Mouse (Mus musculus): ENCODE measurements around the gene Tbc1d21.

The Tbc1d21 gene

GRCm38 (mm10) chr9:58347795-58348194 is 22.5 kb downstream of the Tbc1d21 start:
- in situ Hi-C loops (cut with MboI; ENCODE audit: unreplicated experiment in 2 of 2) = no loop called here

DNA sequence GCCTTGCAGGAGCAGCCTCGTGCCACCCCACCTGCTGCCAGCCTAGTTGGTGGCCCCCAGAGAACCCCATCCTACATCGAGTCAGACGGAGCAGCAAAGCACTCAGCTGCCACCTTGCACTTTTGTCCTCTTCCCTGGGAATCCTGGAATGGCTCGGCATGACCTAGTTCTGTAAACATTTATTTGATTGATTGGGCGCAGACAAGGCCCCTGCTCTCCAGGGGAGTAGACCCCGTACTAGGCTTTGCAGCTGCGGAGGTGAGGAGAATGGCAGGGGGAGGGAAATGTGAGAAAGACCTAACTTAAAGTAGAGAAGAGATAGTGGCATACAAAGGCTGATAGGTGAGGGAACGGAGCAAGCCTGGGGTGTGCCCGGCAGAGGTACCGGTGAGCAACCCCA is 23.8 kb downstream of the Tbc1d21 start:
- in situ Hi-C loops (cut with MboI; ENCODE audit: unreplicated experiment in 2 of 2) = no loop called here

GRCm38 (mm10) chr9:58345963-58346362 is 24.3 kb downstream of the Tbc1d21 start:
- in situ Hi-C loops (cut with MboI; ENCODE audit: unreplicated experiment in 2 of 2) = no loop called here

DNA sequence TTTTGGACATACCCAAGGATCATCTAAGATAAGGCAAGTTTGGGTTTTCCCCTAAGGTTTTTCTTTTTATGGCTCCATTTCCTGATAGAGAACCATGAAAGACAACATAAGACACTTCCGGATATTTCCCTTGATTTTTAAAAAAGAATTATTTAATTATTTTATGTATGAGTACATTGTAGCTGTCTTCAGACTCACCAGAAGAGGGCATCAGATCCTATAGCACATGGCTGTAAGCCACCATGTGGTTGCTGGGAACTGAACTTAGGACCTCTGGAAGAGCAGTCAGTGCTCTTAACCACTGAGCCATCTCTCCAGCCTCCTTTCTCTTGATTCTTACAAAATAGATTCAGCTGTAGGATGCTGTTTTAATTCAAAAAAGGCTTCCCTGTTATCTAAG is 28.5 kb downstream of the Tbc1d21 start:
- in situ Hi-C loops (cut with MboI; ENCODE audit: unreplicated experiment in 2 of 2) = no loop called here

GRCm38 (mm10) chr9:58336650-58337281 is 33.5 kb downstream of the Tbc1d21 start:
- in situ Hi-C loops (cut with MboI; ENCODE audit: unreplicated experiment in 2 of 2) = no loop called here

DNA sequence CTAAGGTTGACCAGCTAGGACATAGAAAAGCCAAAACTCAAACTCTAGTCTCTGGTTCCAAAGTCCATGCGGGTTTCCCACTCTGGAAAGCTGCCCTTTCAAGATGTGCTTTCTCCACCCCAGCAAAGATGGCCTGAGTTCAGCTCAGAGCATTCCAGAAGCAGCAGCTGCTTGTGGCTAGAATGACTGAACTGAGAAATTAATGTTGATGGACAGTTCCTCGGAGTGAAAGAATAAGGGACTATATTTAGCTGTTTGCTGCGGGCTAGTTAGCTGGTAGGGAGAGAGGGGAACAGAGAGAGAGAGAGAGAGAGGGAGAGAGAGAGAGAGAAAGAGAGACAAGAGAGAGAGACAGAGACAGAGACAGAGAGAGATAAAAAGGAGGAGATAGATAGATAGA is 39.0 kb downstream of the Tbc1d21 start:
- in situ Hi-C loops (cut with MboI; ENCODE audit: unreplicated experiment in 2 of 2) = no loop called here

GRCm38 (mm10) chr9:58330293-58330692 is 40.0 kb downstream of the Tbc1d21 start:
- in situ Hi-C loops (cut with MboI; ENCODE audit: unreplicated experiment in 2 of 2) = no loop called here

GRCm38 (mm10) chr9:58327382-58327781 is 42.9 kb downstream of the Tbc1d21 start:
- in situ Hi-C loops (cut with MboI; ENCODE audit: unreplicated experiment in 2 of 2) = no loop called here

DNA sequence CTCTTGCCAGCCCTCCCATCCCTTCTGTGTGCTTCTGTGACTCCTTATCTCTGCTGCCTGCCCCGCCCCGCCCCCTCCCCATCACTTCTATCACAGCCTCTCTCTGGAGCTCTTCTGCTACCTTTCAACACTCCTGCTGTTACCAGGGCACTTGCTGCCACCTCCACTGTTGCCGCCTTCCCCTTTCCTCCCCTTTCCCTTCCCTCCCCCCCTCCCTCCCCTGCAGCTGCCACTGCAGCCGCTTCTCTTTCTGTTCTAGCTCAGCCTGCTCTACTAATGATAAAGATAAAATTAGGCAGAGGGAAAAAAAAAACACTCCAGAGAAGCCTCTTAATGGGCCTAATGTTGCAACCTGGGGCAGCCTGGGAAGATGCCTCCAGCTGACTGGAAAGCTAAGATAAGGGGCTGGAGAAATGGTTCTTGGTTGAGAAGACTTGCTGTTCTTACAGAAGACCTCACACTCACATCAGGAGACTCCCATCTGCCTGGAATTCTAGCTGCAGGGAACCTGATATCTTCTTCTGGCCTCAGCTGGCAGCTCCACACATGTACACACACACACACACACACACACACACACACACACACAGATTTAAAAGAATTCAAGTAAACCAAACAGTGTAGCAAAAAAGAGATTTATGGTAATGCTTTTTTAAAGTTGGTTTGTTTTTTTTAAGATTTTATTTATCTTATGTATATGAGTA is 43.6 kb downstream of the Tbc1d21 start:
- in situ Hi-C loops (cut with MboI; ENCODE audit: unreplicated experiment in 2 of 2) = no loop called here

GRCm38 (mm10) chr9:58321681-58322080 is 48.6 kb downstream of the Tbc1d21 start:
- in situ Hi-C loops (cut with MboI; ENCODE audit: unreplicated experiment in 2 of 2) = loop anchor here in 1 of 2 experiments (25.0 kb wide), 1 partner anchor 1459 kb away; the partner anchor contains the start of genes Cspg4 and Odf3l1

DNA sequence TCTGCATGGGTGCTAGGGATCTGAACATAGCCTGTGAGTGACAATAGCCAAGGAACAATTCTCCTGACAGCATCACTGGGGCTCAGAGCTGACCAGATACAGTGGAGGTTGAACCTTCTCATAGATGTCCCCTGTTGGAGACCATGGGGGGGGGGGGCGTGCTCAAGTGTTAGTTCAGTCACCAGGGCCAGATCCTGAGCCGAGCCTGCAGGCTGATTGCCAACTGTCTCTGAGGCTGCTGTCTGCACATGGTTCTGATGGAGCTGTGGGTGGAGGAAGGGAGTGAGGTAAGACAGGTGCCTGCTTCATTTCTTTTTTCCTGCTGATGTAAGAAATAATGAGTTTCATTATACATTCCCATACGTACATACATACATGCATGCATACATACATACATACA is 51.9 kb downstream of the Tbc1d21 start:
- in situ Hi-C loops (cut with MboI; ENCODE audit: unreplicated experiment in 2 of 2) = loop anchor here in 1 of 2 experiments (25.0 kb wide), 1 partner anchor 1456 kb away; the partner anchor contains the start of genes Cspg4 and Odf3l1

DNA sequence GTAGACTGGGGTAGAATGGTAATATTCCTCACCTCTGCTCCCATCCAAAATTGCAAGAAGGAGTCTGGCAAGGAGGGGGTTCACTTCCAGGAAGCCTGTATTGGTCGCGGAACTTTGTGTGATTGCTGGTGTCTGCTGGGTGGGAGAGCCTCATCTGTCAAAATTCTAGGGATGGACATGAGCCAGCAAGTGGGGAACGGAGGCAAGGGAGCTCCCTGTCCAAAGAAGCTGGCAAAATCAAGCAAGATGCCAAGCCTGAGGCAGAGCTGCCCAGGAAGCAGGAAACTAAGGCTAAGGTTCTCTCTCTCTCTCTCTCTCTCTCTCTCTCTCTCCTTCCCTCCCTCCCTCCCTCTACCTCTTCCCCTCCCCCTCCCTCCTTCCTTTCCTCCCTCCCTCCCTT is 52.9 kb downstream of the Tbc1d21 start:
- in situ Hi-C loops (cut with MboI; ENCODE audit: unreplicated experiment in 2 of 2) = loop anchor here in 1 of 2 experiments (25.0 kb wide), 1 partner anchor 1455 kb away; the partner anchor contains the start of genes Cspg4 and Odf3l1

DNA sequence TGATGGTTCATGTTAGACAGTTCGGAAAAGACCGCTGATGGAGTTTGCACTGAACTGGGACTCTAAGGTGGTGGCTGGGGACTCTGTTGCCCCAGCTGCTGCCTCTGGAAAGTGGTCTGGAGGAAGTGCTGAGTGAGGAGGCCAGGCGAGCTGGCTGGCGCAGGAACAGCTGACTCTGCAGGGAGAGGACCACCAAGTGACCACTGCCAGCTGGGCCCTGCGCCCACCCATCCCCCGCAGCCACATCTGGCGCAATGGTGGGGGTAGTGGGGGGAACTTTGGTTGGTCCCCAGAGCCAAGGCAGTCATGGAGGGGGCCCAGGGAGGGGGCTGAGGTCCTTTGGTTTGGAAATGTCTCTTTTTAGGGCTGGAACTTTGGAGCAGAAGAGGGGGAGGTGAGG is 53.5 kb downstream of the Tbc1d21 start:
- in situ Hi-C loops (cut with MboI; ENCODE audit: unreplicated experiment in 2 of 2) = loop anchor here in 1 of 2 experiments (25.0 kb wide), 1 partner anchor 1454 kb away; the partner anchor contains the start of genes Cspg4 and Odf3l1

DNA sequence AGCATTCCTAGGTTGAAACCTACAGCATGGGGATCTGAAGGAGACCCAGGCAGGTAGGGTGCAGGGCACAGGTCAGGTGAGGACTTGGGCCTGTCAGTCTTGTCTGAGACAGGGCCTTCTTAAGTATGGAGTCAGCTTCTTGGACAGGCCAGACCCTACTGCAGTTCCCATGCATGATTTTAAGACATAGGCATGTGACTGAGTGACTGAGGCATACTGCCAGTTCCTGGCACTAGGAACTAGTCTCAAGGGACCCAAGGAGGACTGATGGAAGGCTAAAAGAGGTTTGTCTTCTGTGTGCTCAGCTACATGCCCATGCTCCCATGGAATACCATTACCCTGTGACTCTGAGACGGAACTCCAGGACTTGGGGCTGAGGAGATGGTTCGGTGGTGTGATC is 54.4 kb downstream of the Tbc1d21 start:
- in situ Hi-C loops (cut with MboI; ENCODE audit: unreplicated experiment in 2 of 2) = loop anchor here in 1 of 2 experiments (25.0 kb wide), 1 partner anchor 1454 kb away; the partner anchor contains the start of genes Cspg4 and Odf3l1

DNA sequence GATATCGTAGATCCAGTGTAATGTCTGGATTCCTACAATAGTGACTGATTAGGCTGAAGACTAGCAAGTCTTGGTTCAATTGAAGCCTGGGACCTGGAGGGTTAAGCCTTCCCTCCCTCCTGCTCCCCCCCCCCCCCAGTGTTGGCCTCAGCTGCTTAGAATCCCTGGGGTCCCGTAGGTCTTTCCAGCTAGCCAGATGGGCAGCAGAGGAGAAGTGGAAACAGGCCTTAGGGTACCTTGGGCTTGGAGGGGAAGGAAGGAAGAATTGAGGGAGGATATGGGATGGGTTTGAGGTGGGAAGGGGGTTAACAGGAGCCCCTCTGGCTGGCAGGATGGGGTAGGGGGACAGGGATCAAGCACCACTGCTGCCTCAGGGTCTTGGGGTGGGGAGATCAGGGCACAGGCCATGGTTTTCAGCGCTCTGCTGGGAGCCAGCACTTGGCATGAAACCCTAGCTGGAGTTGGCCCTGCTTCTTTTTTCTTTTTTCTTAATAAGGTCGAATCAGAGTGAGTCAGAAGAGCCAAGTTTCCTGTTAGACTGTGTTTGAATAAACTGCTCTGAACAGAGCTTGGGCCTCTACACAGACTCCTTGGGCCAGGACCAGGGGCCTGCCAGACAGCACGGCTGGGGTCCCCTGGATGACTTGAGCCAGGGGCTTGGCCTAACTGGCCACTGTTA is 55.4 kb downstream of the Tbc1d21 start:
- in situ Hi-C loops (cut with MboI; ENCODE audit: unreplicated experiment in 2 of 2) = loop anchor here in 1 of 2 experiments (25.0 kb wide), 1 partner anchor 1453 kb away; the partner anchor contains the start of genes Cspg4 and Odf3l1

GRCm38 (mm10) chr9:58312944-58313359 is 57.3 kb downstream of the Tbc1d21 start, which contains the start of gene Loxl1:
Loxl1 (minus strand) TSS chr9:58313186.
- in situ Hi-C loops (cut with MboI; ENCODE audit: unreplicated experiment in 2 of 2) = loop anchor here in 1 of 2 experiments (25.0 kb wide), 1 partner anchor 1451 kb away; the partner anchor contains the start of genes Cspg4 and Odf3l1

- in situ Hi-C loops (cut with MboI; ENCODE audit: unreplicated experiment in 2 of 2) = loop anchor here in 1 of 2 experiments (25.0 kb wide), 1 partner anchor 1450 kb away; the partner anchor contains the start of genes Cspg4 and Odf3l1
Observed at GRCm38 (mm10) chr9:58312196-58312943, 57.9 kb downstream of the Tbc1d21 start.

GRCm38 (mm10) chr9:58311191-58311910 is 58.9 kb downstream of the Tbc1d21 start:
- in situ Hi-C loops (cut with MboI; ENCODE audit: unreplicated experiment in 2 of 2) = loop anchor here in 1 of 2 experiments (25.0 kb wide), 1 partner anchor 1449 kb away; the partner anchor contains the start of genes Cspg4 and Odf3l1

GRCm38 (mm10) chr9:58310043-58310660 is 60.1 kb downstream of the Tbc1d21 start:
- in situ Hi-C loops (cut with MboI; ENCODE audit: unreplicated experiment in 2 of 2) = loop anchor here in 1 of 2 experiments (25.0 kb wide), 1 partner anchor 1448 kb away; the partner anchor contains the start of genes Cspg4 and Odf3l1
